Mouse (Mus musculus): ENCODE measurements around the gene Stil. TPM values are rescaled to one million over a fixed set of nuclear protein-coding genes. Genes with fewer than 3 reads are reported as not detected.

Gene Stil
- polyA plus RNA-seq, 1 experiment from 2014 or later: 12.3 TPM

- peak; percentile 99 for ATAC-seq (ENCODE audit: low FRiP score)
- H3K4me3 ChIP-seq: peak within 1 kb of the TSS; percentile 88
These were observed 13.1 kb upstream of the Stil start, which contains the start of gene Cmpk1 for GRCm38 (mm10) chr4:114986591-114987432. TSS of gene Cmpk1 (minus strand) at chr4:114987241.

DNA sequence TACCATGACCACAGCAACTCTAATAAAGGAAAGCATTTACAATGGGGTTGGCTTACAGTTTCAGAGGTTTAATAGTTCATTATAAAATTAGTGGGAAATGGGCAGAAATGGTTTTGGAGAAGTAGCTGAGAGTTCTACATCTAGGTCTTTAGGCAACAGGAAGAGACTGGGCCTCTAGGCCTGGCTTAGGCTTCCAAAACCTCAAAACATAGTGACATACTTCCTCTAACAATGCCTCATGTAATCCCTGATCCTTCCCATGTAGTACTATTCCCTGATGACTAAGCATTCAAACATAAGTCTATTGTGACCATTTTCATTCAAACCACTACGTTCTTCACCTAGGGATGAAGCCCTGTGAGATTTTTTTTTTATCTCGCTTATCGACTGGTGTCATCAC, 5.7 kb upstream of the Stil start:
- WGBS: 91% methylated on average over 3 of the region's 3 CpGs

More at GRCm38 (mm10) chr4:114986591-114987432, 13.1 kb upstream of the Stil start, which contains the start of gene Cmpk1:
- H3K9me3 ChIP-seq (replicated peaks): no peaks in the 10 kb centered on the region
- H3K4me2 ChIP-seq (replicated peaks): peak within 1 kb of the TSS; percentile 74
- no peaks in the 10 kb centered on the region for H3K27me3 ChIP-seq
- no peaks in the 10 kb centered on the region for H3K36me3 ChIP-seq
- peak within 1 kb of the TSS; percentile 100 for H3K27ac ChIP-seq
- under 1% methylated on average over 80 of the region's 93 CpGs for WGBS
- H3K4me1 ChIP-seq: peaks cover 21% of the 10 kb centered on the region
- H3K9ac ChIP-seq: peak within 1 kb of the TSS; percentile 94

DNA sequence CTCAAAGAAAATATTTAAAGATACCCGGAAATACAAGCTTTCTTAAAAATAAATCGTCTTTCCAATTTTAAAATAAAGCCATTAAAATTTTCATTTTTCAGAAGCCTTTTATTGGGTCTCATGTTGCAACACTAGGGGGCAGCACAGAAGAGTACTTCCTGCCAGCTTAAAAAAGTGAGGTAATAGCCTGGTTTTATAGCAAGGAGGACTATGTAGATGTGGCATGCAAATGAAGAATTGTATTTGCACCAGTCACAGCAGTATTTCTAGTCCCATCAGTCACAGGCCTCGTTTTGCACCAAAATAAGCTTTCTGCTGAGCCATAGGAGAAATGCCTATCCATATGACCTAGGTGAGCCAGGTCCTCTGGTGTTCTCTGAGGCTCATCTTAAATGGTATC, 2.9 kb upstream of the Stil start:
- ATAC-seq (ENCODE audit: low FRiP score): no peak
- H3K9ac ChIP-seq: no peak overlapping the region
- H3K36me3 ChIP-seq: no peaks in the 10 kb centered on the region
- 0 out of 2 replicates have a peak, but pooled peaks cover 3% of the 10 kb centered on the region for H3K27me3 ChIP-seq
- no peak overlapping the region for H3K4me3 ChIP-seq
- H3K4me2 ChIP-seq (replicated peaks): no peak overlapping the region
- H3K27ac ChIP-seq: no peak overlapping the region
- WGBS: 63% methylated on average over 3 of the region's 3 CpGs
- H3K9me3 ChIP-seq (replicated peaks): no peaks in the 10 kb centered on the region
- peaks cover 17% of the 10 kb centered on the region for H3K4me1 ChIP-seq

More for the DNA sequence above, 5.7 kb upstream of the Stil start:
- 0 out of 2 replicates have a peak, but pooled peaks cover 3% of the 10 kb centered on the region for H3K27me3 ChIP-seq
- no peak overlapping the region for H3K4me2 ChIP-seq (replicated peaks)
- H3K36me3 ChIP-seq: no peaks in the 10 kb centered on the region
- H3K9ac ChIP-seq: no peak overlapping the region
- H3K4me1 ChIP-seq: no peaks in the 10 kb centered on the region
- H3K27ac ChIP-seq: no peak overlapping the region
- H3K4me3 ChIP-seq: no peak overlapping the region
- H3K9me3 ChIP-seq (replicated peaks): no peaks in the 10 kb centered on the region
- no peak for ATAC-seq (ENCODE audit: low FRiP score)

GRCm38 (mm10) chr4:114999445-114999772, 550 bp upstream of the Stil start:
- Histone ChIP-seq H3K4me3 (peak overlapping the region; percentile 52), H3K27me3 (no peaks in the 10 kb centered on the region), H3K27ac (peak overlapping the region; percentile 95), H3K4me1 (peaks cover 17% of the 10 kb centered on the region), H3K9ac (peak overlapping the region; percentile 75), H3K4me2 (replicated peaks) (peak overlapping the region; percentile 66), H3K36me3 (0 out of 2 replicates have a peak, but pooled peaks cover 5% of the 10 kb centered on the region), H3K9me3 (replicated peaks) (no peaks in the 10 kb centered on the region)
- ATAC-seq (ENCODE audit: low FRiP score): peak; percentile 75; the same call in 1 of the 2 replicates
- 9% methylated on average over 9 of the region's 9 CpGs for WGBS

DNA sequence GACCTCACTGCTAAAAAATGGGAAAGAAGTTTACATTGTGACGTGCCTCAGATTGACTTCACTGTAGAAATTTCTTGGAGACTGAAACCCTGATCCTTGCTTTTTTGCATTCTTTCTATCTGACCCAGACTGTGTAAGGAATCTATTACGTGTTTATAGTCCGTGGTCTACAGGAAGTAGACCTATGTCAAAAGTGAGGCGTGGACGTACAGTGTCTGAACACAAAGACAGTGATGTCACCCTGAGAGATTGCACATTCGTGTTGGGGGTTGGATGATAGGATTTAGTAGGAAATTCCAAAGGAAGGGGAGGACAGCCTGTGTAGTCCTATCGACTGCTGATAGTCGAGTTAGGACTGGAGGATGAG, 453 bp downstream of the Stil start:
- 0 out of 2 replicates have a peak, but pooled peaks cover 5% of the 10 kb centered on the region for H3K36me3 ChIP-seq
- H3K9ac ChIP-seq: peak overlapping the region; percentile 51
- 1% methylated on average over 8 of the region's 8 CpGs for WGBS
- no peaks in the 10 kb centered on the region for H3K27me3 ChIP-seq
- no peaks in the 10 kb centered on the region for H3K9me3 ChIP-seq (replicated peaks)
- peak overlapping the region; percentile 57 for H3K4me2 ChIP-seq (replicated peaks)
- H3K27ac ChIP-seq: 0 out of 2 replicates have a peak overlapping the region, but pooled peaks have one; percentile 12
- peak; percentile 39 for ATAC-seq (ENCODE audit: low FRiP score)
- peaks cover 17% of the 10 kb centered on the region for H3K4me1 ChIP-seq
- H3K4me3 ChIP-seq: peak overlapping the region; percentile 52

DNA sequence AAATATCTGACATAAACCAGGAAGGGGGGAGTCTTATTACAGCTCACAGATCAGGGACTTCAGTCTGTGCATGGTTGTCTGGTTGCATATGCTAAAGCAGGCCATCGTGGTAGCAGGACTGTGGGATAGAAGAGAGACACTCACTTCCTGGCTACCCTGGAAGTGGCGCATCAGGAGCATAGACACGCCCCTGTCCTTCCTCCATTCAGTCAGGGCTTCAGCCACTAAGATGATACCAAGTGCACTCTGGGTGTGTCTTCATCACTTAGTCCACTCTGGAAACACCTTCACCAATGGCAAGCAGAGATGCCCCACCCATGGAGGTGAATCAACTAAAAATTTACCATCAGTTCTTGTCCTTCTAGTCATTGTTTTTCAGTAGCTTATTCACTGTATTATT, 14.3 kb downstream of the Stil start:
- WGBS: 95% methylated on average over 3 of the region's 3 CpGs
- Histone ChIP-seq H3K9me3 (replicated peaks) (no peaks in the 10 kb centered on the region), H3K9ac (no peak overlapping the region), H3K36me3 (peaks cover 19% of the 10 kb centered on the region), H3K4me2 (replicated peaks) (no peak overlapping the region), H3K4me3 (no peak overlapping the region), H3K27ac (no peak overlapping the region), H3K4me1 (no peaks in the 10 kb centered on the region), H3K27me3 (no peaks in the 10 kb centered on the region)
- ATAC-seq (ENCODE audit: low FRiP score): no peak

GRCm38 (mm10) chr4:115019997-115020396, 20.0 kb downstream of the Stil start:
- Histone ChIP-seq H3K27me3 (no peaks in the 10 kb centered on the region), H3K27ac (no peak overlapping the region), H3K9ac (no peak overlapping the region), H3K9me3 (replicated peaks) (no peaks in the 10 kb centered on the region), H3K4me3 (no peak overlapping the region), H3K36me3 (peaks cover 22% of the 10 kb centered on the region), H3K4me2 (replicated peaks) (no peak overlapping the region), H3K4me1 (no peaks in the 10 kb centered on the region)
- WGBS: 90% methylated on average over 3 of the region's 3 CpGs
- ATAC-seq (ENCODE audit: low FRiP score): no peak

DNA sequence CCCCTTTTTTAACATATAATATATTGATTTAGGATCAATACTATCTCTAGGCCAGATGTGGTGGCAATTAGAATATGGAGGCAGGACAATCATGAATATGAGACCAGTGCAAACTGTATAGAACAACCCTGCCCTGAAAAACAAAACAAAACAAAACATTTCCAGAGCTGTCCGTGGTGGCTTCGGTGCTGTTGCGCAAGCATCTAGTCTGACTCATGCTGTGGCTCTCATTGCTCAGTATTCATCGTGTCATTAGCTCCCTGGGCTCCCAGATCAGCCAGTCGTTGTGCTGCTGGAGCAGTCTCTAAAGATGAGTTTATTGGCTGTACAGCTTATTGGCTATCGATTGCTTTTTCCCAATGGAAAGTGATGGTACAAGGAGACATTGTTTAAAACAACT, 35.1 kb downstream of the Stil start:
- H3K9ac ChIP-seq: no peak overlapping the region
- no peak overlapping the region for H3K4me2 ChIP-seq (replicated peaks)
- no peaks in the 10 kb centered on the region for H3K4me1 ChIP-seq
- H3K9me3 ChIP-seq (replicated peaks): no peaks in the 10 kb centered on the region
- H3K36me3 ChIP-seq: peaks cover 6% of the 10 kb centered on the region
- no peak for ATAC-seq (ENCODE audit: low FRiP score)
- H3K27me3 ChIP-seq: no peaks in the 10 kb centered on the region
- no peak overlapping the region for H3K27ac ChIP-seq
- WGBS: 84% methylated on average over 6 of the region's 6 CpGs
- no peak overlapping the region for H3K4me3 ChIP-seq

DNA sequence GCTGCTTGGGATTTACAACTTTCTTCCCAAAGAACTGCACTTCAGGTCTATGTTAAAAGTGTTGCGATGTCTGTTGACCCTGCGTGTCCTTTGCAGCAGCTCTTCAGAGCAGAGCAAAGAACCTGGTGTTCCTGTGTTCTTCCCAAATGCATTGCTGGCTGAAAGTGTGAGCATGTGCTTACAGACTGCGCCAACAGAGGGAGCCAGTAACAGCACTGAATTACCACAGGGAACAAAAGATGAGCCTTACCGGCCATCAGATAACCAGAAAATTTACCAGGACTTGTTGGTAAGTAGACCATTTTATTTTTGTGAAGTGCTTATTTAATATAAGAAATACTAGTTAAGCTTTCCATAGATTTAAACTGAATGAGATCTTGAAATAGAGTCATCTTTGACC, 38.3 kb downstream of the Stil start:
- H3K9ac ChIP-seq: no peak overlapping the region
- H3K36me3 ChIP-seq: peaks cover 23% of the 10 kb centered on the region
- H3K9me3 ChIP-seq (replicated peaks): no peaks in the 10 kb centered on the region
- H3K4me2 ChIP-seq (replicated peaks): no peak overlapping the region
- no peak overlapping the region for H3K4me3 ChIP-seq
- H3K27ac ChIP-seq: no peak overlapping the region
- H3K27me3 ChIP-seq: no peaks in the 10 kb centered on the region
- H3K4me1 ChIP-seq: no peaks in the 10 kb centered on the region
- 35% methylated on average over 4 of the region's 4 CpGs for WGBS
- no peak for ATAC-seq (ENCODE audit: low FRiP score)

GRCm38 (mm10) chr4:115045621-115046020, 45.7 kb downstream of the Stil start:
- H3K9me3 ChIP-seq (replicated peaks): no peaks in the 10 kb centered on the region
- peaks cover 27% of the 10 kb centered on the region for H3K27me3 ChIP-seq
- no peak overlapping the region for H3K4me3 ChIP-seq
- no peaks in the 10 kb centered on the region for H3K4me1 ChIP-seq
- no peak overlapping the region for H3K27ac ChIP-seq
- H3K9ac ChIP-seq: no peak overlapping the region
- H3K36me3 ChIP-seq: peaks cover 17% of the 10 kb centered on the region
- no peak overlapping the region for H3K4me2 ChIP-seq (replicated peaks)
- 79% methylated on average over 3 of the region's 3 CpGs for WGBS
- ATAC-seq (ENCODE audit: low FRiP score): no peak

- WGBS: 3% methylated on average over 5 of the region's 5 CpGs
- no peak overlapping the region for H3K27ac ChIP-seq
- no peak for ATAC-seq (ENCODE audit: low FRiP score)
- no peaks in the 10 kb centered on the region for H3K36me3 ChIP-seq
- no peak overlapping the region for H3K4me2 ChIP-seq (replicated peaks)
- no peaks in the 10 kb centered on the region for H3K9me3 ChIP-seq (replicated peaks)
- no peak overlapping the region for H3K4me3 ChIP-seq
- H3K4me1 ChIP-seq: peaks cover 5% of the 10 kb centered on the region
- H3K27me3 ChIP-seq: peaks cover 48% of the 10 kb centered on the region
- H3K9ac ChIP-seq: no peak overlapping the region
These were observed 47.8 kb downstream of the Stil start for GRCm38 (mm10) chr4:115047750-115048149.

- peaks cover 5% of the 10 kb centered on the region for H3K4me1 ChIP-seq
These were observed 48.2 kb downstream of the Stil start for GRCm38 (mm10) chr4:115048190-115048589.

GRCm38 (mm10) chr4:115051245-115051644, 51.3 kb downstream of the Stil start:
- no peak overlapping the region for H3K4me3 ChIP-seq
- no peak for ATAC-seq (ENCODE audit: low FRiP score)
- no peaks in the 10 kb centered on the region for H3K9me3 ChIP-seq (replicated peaks)
- no peaks in the 10 kb centered on the region for H3K36me3 ChIP-seq
- WGBS: 74% methylated on average over 5 of the region's 5 CpGs
- no peak overlapping the region for H3K4me2 ChIP-seq (replicated peaks)
- H3K27me3 ChIP-seq: peaks cover 82% of the 10 kb centered on the region
- H3K27ac ChIP-seq: no peak overlapping the region
- H3K4me1 ChIP-seq: peaks cover 7% of the 10 kb centered on the region
- H3K9ac ChIP-seq: no peak overlapping the region

More at GRCm38 (mm10) chr4:115048190-115048589, 48.2 kb downstream of the Stil start:
- Histone ChIP-seq H3K4me3 (no peak overlapping the region), H3K27me3 (peaks cover 53% of the 10 kb centered on the region), H3K9me3 (replicated peaks) (no peaks in the 10 kb centered on the region), H3K9ac (no peak overlapping the region), H3K27ac (no peak overlapping the region), H3K36me3 (no peaks in the 10 kb centered on the region), H3K4me2 (replicated peaks) (no peak overlapping the region)
- no peak for ATAC-seq (ENCODE audit: low FRiP score)
- 71% methylated on average over 8 of the region's 8 CpGs for WGBS
